Mouse (Mus musculus): ENCODE results near the gene Sox30. TPM values are rescaled to one million over a fixed set of nuclear protein-coding genes. Genes with fewer than 3 reads are reported as not detected.
"Not testable (repeated sequence)": the region's sequence is repeated elsewhere in the genome, so short reads cannot be mapped to it uniquely, and the experiment has no call there.

The Sox30 gene
- polyA plus RNA-seq, 1 experiment from 2014 or later = 0.41 TPM

DNA sequence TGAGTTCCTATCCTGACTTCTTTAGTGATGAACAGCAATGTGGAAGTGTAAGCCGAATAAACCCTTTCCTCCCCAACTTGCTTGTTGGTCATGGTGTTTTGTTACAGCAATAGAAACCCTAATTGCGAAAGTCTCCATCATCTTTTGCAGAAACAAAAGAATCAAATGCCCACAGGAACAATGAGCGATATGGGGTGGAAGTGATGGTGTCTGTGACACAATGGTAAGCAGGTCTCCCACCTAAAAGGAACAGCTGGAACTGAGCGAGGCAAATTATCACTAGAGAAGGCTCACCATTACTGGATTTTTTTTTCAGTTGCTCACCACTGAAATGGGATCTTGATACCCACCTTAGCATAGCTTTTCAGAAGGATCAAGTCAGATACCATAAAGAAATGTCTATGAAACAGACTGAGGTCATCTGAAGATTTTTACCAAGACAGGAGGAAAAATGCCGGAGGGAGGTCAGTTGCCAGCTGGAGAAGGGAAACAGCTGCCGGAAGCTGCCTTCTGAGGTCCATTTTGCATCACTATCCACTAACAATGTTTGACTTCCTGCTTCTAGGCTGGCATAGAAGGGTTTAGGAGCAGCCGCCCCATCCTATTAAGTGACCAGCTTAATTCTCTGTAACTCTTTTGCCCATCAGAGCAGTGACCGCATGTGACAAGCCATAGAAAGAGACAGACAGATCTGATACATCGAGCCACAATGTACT is 60.9 kb downstream of the Sox30 start:
- Histone ChIP-seq H3K9ac (replicated peaks) (no peak overlapping the region), H3K36me3 (no peaks in the 10 kb centered on the region), H3K27me3 (no peaks in the 10 kb centered on the region), H3K27ac (peak overlapping the region; percentile 41; the same call in 1 of the 2 replicates), H3K9me3 (no peaks in the 10 kb centered on the region), H3K4me1 (replicated peaks) (peaks cover 12% of the 10 kb centered on the region), H3K4me3 (replicated peaks) (no peak overlapping the region), H3K4me2 (no peak overlapping the region)
- WGBS = 89% methylated on average over 9 of the region's 9 CpGs
- ATAC-seq (ENCODE audit: insufficient number of reproducible peaks, insufficient read depth, low FRiP score, low TSS enrichment, low read depth) = no peak

- 79% methylated on average over 12 of the region's 12 CpGs for WGBS
- Histone ChIP-seq H3K36me3 (no peaks in the 10 kb centered on the region), H3K9me3 (no peaks in the 10 kb centered on the region), H3K4me2 (no peak overlapping the region), H3K27ac (peak overlapping the region; percentile 41; the same call in 1 of the 2 replicates), H3K27me3 (no peaks in the 10 kb centered on the region), H3K9ac (replicated peaks) (no peak overlapping the region), H3K4me3 (replicated peaks) (no peak overlapping the region), H3K4me1 (replicated peaks) (peaks cover 12% of the 10 kb centered on the region)
- ATAC-seq (ENCODE audit: insufficient number of reproducible peaks, insufficient read depth, low FRiP score, low TSS enrichment, low read depth) = no peak
Measured at GRCm38 (mm10) chr11:46041607-46042267, 61.6 kb downstream of the Sox30 start.

- Histone ChIP-seq H3K27ac (no peak overlapping the region), H3K9me3 (no peaks in the 10 kb centered on the region), H3K27me3 (no peaks in the 10 kb centered on the region), H3K36me3 (no peaks in the 10 kb centered on the region), H3K4me3 (replicated peaks) (no peak overlapping the region), H3K4me2 (no peak overlapping the region), H3K4me1 (replicated peaks) (peaks cover under 1% of the 10 kb centered on the region; the same call in 1 of the 2 replicates), H3K9ac (replicated peaks) (no peak overlapping the region)
- WGBS = 89% methylated on average over 5 of the region's 5 CpGs
- no peak for ATAC-seq (ENCODE audit: insufficient number of reproducible peaks, insufficient read depth, low FRiP score, low TSS enrichment, low read depth)
Measured at GRCm38 (mm10) chr11:46044781-46045180, 64.7 kb downstream of the Sox30 start.

GRCm38 (mm10) chr11:46047264-46047663 is 67.2 kb downstream of the Sox30 start:
- Histone ChIP-seq H3K27me3 (no peaks in the 10 kb centered on the region; the same call in 1 of the 2 replicates), H3K4me3 (replicated peaks) (no peak overlapping the region), H3K4me1 (replicated peaks) (no peaks in the 10 kb centered on the region), H3K9me3 (no peaks in the 10 kb centered on the region), H3K36me3 (no peaks in the 10 kb centered on the region), H3K27ac (no peak overlapping the region), H3K4me2 (no peak overlapping the region), H3K9ac (replicated peaks) (no peak overlapping the region)
- no peak for ATAC-seq (ENCODE audit: insufficient number of reproducible peaks, insufficient read depth, low FRiP score, low TSS enrichment, low read depth)
- WGBS = 91% methylated on average over 3 of the region's 3 CpGs

DNA sequence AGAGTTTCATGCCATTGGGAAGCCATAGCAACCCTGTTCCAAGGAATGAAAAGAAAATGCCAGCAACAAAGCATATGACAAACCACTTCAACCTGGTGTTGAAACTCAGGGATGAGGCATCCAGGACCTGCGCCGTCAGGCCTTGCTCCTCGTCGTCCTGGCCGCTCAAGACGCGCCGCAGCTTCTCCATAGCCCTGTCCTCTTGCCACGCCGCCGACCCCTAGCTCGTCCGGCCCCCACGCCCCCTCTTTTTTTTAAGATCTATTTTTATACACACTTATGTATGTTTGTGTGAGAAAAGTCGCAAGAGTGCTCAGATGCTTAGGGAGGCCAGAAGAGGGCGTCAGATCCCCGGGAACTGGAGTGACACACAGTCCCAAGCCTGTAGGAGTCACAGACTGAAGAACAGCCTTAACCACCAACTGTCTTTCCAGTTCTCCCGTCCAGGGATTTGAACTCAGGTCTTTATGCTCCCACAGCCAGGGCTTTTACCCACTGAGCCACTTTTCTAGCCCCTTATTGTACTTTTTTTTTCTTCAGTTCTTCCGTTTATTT is 72.1 kb downstream of the Sox30 start, which contains the start of gene Gm12166:
Gene Gm12166 (minus strand): TSS at position 217 of the 555 bp plus-strand sequence.
- not testable (repeated sequence) for ATAC-seq (ENCODE audit: insufficient number of reproducible peaks, insufficient read depth, low FRiP score, low TSS enrichment, low read depth); H3K27ac ChIP-seq; H3K4me3 ChIP-seq (replicated peaks); H3K9ac ChIP-seq (replicated peaks); H3K36me3 ChIP-seq; H3K9me3 ChIP-seq; H3K4me2 ChIP-seq; H3K27me3 ChIP-seq
- peaks cover 17% of the 10 kb centered on the region for H3K4me1 ChIP-seq (replicated peaks)
- WGBS = 45% methylated on average over 19 of the region's 19 CpGs

DNA sequence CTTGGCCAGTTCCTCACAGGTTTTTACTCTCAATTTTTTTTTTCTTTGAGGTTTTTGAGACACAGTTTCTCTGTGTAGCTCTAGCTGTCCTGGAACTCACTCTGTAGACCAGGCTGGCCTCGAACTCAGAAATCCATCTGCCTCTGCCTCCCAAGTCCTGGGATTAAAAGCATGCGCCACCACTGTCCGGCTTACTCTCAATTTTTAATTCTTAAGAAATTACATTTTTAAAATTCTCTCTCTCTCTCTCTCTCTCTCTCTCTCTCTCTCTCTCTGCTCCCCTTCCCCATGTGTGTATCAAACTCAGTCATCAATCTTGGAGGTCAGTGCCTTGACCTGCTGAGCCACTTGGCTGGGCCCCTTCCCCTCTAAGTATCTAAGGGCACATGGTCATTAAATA is 73.3 kb downstream of the Sox30 start:
- H3K4me2 ChIP-seq; ATAC-seq (ENCODE audit: insufficient number of reproducible peaks, insufficient read depth, low FRiP score, low TSS enrichment, low read depth); H3K9ac ChIP-seq (replicated peaks); H3K27me3 ChIP-seq; H3K4me3 ChIP-seq (replicated peaks); H3K36me3 ChIP-seq; H3K9me3 ChIP-seq; H3K27ac ChIP-seq: not testable (repeated sequence)
- 82% methylated on average over 3 of the region's 3 CpGs for WGBS
- H3K4me1 ChIP-seq (replicated peaks) = peaks cover 23% of the 10 kb centered on the region

DNA sequence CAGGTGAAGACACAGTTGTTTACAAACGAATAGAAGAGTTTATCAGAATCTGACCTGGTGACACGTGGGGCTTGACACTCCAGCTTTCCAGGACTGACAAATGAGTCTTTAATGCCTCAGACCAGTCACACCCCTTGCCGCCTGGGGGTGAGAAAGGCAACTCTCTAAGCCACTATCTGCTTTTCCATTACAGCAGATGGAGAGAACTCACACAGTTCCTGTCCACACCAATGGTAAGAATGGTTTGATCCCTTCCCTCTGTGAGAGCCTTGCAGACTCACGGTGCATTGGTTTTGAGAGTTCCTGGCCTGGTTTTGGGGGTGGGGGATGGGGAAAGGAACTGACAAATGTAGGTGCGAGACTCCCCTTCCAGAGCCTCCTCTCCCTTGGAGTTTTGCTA is 74.2 kb downstream of the Sox30 start:
- Histone ChIP-seq H3K36me3 (no peaks in the 10 kb centered on the region), H3K4me1 (replicated peaks) (peaks cover 23% of the 10 kb centered on the region), H3K27me3 (no peaks in the 10 kb centered on the region; the same call in 1 of the 2 replicates), H3K9me3 (no peaks in the 10 kb centered on the region), H3K27ac (no peak overlapping the region), H3K4me2 (no peak overlapping the region), H3K4me3 (replicated peaks) (no peak overlapping the region), H3K9ac (replicated peaks) (no peak overlapping the region)
- WGBS = 30% methylated on average over 5 of the region's 5 CpGs
- ATAC-seq (ENCODE audit: insufficient number of reproducible peaks, insufficient read depth, low FRiP score, low TSS enrichment, low read depth) = no peak

- Histone ChIP-seq H3K4me1 (replicated peaks) (peaks cover 24% of the 10 kb centered on the region), H3K27me3 (no peaks in the 10 kb centered on the region; the same call in 1 of the 2 replicates), H3K27ac (peak overlapping the region; percentile 91), H3K9me3 (no peaks in the 10 kb centered on the region), H3K9ac (replicated peaks) (peak overlapping the region; percentile 83), H3K36me3 (no peaks in the 10 kb centered on the region), H3K4me2 (peak overlapping the region; percentile 78), H3K4me3 (replicated peaks) (peak overlapping the region; percentile 71)
- peak; percentile 66; the same call in 1 of the 2 replicates for ATAC-seq (ENCODE audit: insufficient number of reproducible peaks, insufficient read depth, low FRiP score, low TSS enrichment, low read depth)
- 19% methylated on average over 13 of the region's 13 CpGs for WGBS
Measured at GRCm38 (mm10) chr11:46054911-46055895, 75.1 kb downstream of the Sox30 start.

DNA sequence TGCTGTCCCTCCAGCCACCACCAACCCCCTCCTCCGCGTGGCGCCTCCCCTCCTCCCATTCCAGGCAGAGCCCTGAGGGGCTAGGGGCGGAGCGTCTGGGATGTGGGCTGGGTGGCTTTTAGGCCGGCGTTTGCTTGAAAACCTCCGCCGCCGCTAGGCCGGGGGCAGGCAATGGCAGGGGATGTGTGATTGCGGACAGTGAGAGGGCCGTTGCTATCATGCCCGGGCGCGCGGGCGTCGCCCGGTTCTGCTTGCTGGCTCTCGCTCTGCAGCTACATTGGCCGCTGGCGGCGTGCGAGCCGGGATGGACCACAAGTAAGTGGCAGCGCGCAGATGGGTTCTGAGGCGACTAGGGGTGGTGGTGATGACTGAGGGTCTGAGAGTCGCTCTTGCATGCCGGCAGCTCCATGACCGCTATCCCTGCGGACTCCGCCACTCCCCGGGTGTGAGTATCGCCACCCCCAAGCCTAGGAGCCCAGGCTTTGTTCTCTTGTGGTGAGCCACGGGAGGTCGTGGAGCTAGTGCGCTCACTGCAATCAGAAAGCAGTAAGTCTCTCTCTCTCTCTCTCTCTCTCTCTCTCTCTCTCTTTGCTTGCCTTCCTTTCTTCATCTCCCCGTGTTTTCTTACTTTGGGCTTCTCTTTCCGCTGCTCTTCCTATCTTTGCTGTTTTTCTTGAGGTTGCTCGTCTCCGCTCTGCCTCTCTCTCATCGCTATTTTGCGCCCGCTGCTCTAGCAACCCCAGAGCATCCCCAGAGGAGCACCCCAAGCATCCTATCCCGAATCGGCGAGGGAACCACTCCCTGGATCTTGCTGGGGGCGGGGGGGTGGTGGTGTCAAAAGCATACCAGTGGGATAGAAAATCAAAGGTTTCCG is 76.0 kb downstream of the Sox30 start, which contains the start of gene Adam19:
Gene Adam19 (plus strand): TSS at position 97 of the 874 bp plus-strand sequence.
- H3K4me2 ChIP-seq = peak within 1 kb of the TSS; percentile 78
- peaks cover 7% of the 10 kb centered on the region for H3K36me3 ChIP-seq
- H3K9me3 ChIP-seq = no peaks in the 10 kb centered on the region
- H3K27ac ChIP-seq = peak within 1 kb of the TSS; percentile 91
- under 1% methylated on average over 51 of the region's 51 CpGs for WGBS
- H3K9ac ChIP-seq (replicated peaks) = peak within 1 kb of the TSS; percentile 83
- H3K4me1 ChIP-seq (replicated peaks) = peaks cover 28% of the 10 kb centered on the region
- peak within 1 kb of the TSS; percentile 71 for H3K4me3 ChIP-seq (replicated peaks)
- H3K27me3 ChIP-seq = no peaks in the 10 kb centered on the region
- peak; percentile 77 for ATAC-seq (ENCODE audit: insufficient number of reproducible peaks, insufficient read depth, low FRiP score, low TSS enrichment, low read depth)
